Mouse (Mus musculus) ZHBTc4 (cell line): ENCODE measurements around the gene Teddm1b.
"Not testable (repeated sequence)": the region's sequence is repeated elsewhere in the genome, so short reads cannot be mapped to it uniquely, and the experiment has no call there.

Experiments used
- DNase-seq: peaks from one replicate; pipeline ENCODE4 v3.0.0-alpha.2; 2011; ENCODE audit warnings: low read depth, low spot score

The Teddm1b gene

DNA sequence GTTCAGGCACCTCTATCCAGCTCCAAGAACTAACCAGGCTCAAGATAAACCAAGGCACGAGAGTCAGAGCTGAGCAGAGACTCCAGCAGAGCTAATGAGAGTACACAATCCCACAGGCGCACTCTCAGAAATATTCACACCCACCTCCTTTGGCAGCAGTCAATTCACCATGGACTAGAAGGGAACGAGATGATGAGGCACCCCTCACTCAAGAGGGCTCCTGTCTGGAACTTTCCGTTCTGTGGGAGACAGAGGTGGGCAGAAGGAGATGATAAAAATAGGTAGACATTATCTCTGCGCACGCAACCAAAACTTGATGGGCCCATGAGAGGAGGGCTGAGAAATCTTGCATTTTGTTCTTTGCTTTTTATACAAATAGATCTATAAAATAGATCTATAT lies at the start of gene Teddm1b:
Gene Teddm1b, plus strand, starts transcription at position 301 of the 400 bp plus-strand sequence.
- DNase-seq = no peak

DNA sequence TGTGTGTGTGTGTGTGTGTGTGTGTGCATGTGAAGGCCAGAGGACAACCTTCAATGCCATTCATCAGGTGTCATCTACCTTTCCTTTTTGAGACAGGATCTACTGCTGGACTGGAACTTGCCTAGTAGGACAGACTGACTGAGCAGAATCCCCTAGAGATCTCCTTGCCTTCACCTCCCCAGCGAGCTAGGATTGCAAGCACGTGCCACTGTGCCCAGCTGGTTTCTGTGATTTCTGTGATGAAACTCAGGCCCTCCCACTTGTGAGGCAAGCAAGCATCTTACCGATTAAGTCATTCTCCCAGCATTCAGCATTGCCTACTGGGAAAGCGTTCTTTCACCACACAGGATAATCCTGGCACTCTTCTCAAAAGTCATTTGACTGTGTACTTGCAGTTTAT lies 43.4 kb upstream of the Teddm1b start:
- no peak for DNase-seq

DNA sequence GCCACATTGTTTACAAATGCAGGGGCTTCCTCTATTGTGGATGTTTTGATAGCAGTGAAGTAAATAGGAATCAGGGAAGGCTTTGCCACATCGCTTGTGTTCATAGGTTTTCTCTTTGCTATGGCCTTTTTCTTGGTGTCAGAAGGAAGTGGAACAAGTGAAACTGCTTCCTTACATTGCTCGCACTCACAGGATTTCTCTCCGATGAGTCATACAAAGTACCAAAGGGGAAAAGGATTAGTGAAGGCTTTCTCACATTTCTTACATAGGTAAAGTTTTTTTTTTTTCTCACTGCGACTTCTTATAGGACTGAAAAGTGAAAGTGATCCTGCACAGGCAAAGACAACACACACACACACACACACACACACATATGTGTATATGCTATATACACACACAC lies 38.1 kb upstream of the Teddm1b start:
- DNase-seq = no peak

DNA sequence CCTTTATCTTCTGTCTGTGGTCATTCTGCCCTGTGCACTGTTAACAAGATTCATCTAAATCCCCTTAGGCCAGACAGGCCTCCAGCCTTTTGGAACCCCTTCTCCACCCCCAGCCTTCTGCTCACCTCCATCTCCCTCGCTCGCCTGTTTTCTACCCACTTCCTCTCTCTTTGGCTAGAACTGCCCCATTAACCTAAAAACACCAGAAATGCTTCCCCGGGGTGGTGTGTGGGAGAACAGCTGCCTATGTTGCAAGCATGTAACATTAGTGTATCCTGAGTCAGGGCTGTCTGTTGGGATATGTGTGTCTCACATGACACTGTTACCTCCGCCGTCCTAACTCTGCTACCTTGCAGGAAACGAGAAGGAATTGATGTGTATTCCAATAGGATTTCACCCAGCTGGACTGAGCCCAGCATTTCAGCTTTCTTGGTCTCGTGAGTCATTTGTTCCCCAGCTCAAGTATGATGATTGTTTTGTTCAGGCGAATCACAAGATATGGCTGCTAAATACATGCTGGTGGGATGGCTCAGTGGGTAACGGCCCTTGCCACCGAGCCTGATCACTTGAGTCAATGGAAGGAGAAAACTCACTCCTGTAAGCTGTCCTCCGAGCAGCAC lies 31.9 kb upstream of the Teddm1b start:
- no peak for DNase-seq

DNA sequence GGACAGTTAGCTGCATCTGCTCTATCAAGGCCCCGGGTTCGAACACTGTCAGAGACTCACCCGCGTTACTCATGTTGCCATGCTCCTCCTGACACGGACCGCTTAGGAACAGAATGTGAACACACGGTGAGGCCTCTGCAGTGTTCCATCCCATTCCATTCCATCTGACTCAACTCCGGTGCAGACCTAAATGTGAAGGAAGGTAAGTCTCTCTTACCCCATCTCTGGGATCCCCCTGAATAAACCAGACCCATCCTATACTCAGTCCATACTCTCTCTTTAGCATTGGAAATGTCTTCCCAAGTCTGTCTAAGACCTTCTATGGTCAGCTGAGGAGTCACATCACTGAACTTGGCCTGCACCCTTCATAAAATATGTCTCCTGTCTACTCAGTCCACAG lies 30.1 kb upstream of the Teddm1b start, which contains the start of gene Rgsl1:
Gene Rgsl1, minus strand, starts transcription at position 101 of the 400 bp plus-strand sequence.
- DNase-seq = no peak

DNA sequence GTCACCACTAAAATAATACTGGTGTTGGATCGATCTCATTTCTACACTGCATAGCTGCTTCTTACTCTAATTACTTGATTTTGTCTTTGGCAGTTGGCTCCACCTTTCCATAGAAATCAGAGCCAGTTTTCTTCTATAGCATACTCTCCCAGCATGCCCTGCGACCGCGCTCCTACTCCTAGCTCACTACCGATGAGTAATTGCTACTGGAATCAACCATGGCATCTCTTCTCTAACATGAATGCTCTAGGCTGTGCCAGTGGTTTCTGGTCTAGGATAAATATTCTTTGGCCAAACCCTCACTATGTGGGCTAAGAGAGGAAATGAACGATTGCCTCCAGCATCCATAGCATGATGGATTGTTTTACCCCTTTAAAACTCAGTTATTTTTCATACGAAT lies 27.7 kb upstream of the Teddm1b start:
- DNase-seq = no peak

DNA sequence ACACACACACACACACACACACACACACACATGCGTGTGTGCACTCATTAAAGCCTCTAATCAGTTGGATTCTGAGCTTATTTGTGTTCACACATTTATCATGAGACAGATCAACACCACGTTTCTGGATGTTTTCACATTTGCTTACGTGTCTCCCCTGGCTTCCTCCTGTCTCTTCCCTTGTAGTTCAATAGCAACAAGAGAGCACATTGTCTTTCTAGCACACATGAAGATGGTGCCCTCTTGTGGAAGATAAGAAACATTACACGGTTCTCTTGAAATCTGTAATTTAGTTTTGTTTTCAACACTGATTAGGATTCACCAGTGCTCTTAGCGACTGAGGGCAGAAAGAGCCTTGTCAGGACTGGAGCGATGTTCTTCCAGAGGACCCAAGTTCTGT lies 27.3 kb upstream of the Teddm1b start:
- peak; percentile 41 for DNase-seq

DNA sequence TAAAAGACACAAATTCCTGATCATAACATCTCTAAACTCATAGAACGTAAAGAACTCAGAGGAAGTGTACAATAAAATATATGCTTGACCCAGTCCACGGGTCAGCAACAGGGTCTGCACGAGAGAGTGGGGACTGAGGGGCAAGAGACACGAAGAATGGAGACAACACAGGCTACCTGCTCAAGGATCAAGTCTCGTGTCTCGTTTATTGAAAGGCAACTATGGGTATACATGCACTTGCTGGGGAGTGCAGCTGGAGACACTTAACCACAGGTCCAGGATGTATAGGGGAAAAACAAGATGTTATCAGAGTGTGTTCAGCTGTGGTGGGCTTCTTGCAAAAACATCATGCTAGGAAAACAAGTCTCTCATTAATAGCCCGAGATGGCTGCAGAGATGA lies 21.4 kb upstream of the Teddm1b start:
- DNase-seq = not testable (repeated sequence)

DNA sequence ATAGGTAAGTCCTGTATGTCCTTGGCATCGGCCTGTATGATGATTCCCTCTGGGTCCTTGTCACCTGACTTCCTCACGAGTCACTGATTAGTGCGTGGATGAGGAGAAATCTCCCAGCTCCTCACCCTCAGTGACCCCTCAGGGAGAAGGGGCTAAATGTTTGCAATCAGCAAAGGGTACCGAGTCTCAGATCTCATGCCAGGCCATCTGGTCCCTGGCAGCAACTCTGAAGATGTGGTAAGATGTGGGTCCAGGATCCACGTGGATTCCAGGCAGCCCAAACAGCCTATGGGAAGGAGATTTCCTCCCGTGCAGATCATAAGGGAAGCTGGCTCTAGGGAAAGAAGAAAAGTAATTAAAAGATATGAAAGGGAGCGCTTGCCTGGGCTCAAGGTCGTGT lies 18.2 kb upstream of the Teddm1b start:
- no peak for DNase-seq

DNA sequence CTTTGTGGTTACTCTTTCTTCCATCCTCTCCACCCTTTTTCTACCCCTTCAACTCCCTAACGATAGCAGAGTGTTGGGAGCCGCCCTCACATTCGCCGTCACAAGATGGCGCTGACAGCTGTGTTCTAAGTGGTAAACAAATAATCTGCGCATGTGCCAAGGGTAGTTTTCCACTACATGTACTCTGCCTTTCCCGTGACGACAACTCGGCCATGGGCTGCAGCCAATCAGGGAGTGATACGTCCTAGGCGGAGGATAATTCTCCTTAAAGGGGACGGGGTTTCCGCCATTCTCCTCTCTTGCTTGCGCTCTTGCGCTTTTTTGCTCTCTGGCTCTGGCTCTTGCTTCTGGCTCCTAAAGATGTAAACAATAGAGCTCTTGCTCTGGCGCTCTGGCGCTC lies 6.2 kb downstream of the Teddm1b start:
- DNase-seq = not testable (repeated sequence)

DNA sequence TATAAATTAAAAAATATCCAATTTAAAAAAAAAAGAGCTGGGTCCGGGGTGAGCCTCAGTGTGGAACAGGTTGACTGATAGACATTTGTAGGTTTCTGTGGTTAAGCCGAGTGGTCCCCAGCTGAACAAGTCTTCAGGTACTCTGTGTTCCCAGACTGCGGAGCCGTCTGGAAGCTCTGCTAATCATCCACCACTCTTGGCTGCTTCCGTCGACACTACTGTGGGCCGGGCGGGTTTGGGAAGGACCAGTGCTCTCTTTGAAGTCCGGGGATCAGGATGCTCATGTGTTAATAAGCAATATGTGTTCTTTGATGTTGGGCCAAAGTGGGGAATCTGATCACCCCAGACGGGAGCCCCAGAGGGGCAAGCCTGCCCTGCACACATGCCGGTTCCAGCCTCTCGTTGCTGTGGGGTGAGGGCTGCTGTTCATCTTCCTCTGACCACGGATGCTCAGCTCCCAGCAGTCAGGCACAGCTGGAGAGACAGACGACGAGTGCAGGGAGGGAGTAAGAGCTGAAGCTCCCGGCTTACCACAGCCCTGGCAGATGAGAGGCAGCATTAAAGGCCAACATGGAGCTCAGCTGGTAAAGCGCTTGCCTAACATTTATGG lies 12.0 kb downstream of the Teddm1b start:
- peak; percentile 13 for DNase-seq

DNA sequence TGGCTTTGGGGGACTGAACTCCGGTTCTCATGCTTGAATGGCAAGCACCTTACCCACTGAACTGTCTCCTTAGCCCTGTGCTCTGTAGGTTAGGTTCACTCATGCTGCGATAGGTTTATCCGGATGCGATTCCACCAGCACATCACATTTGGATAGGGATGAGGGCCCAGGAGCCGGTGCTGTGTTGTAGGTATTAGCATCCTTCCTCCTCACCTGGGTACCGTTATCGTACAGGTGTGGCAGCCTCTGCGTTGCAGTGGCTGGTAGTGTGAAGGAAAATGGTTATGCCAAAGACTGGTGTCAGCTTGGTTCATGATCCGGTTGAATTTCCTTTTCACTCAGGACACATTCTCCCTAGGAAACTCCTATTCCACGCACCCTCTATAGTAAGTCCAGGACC lies 16.0 kb downstream of the Teddm1b start:
- DNase-seq = no peak

DNA sequence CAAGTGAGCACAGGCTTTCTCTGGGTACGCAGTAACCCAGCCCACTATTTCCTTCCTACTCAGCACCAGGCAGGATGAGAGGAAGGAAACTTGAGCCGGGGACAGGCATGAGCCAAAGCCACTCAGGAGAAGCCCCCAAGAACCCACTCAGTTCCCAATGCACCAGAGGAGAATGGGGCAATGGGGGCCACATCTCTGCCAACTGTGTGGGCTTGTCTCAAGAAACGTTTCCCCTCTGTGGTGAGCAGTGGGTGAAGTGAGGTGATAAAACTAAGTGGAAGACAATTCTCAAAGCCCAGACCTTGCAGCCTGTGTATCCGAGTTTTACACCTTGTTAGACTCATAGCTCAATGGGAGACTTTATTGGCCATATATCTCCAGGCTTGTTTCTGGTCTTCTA lies 17.3 kb downstream of the Teddm1b start, which contains the start of gene Teddm1a:
Gene Teddm1a, plus strand, starts transcription at position 301 of the 400 bp plus-strand sequence.
- DNase-seq = no peak

DNA sequence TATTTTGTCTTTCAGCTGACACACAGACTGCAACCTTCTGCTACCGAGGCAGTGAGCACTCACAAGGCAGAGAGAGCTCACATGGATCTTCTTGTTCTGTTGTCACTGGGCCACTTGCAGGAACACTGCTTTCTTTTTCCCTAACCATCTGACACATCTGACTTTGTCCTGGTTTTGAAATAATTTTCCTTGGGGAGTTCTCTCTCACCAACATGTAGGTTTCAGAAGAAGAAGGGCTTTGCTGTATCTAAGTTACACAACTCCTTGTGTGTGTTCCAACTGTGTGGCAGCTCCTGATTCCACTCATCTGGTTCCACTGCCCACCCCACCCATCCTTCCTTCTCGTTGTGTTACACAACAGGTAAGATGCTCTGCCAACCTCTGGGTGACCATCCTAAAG lies 19.6 kb downstream of the Teddm1b start:
- no peak for DNase-seq

DNA sequence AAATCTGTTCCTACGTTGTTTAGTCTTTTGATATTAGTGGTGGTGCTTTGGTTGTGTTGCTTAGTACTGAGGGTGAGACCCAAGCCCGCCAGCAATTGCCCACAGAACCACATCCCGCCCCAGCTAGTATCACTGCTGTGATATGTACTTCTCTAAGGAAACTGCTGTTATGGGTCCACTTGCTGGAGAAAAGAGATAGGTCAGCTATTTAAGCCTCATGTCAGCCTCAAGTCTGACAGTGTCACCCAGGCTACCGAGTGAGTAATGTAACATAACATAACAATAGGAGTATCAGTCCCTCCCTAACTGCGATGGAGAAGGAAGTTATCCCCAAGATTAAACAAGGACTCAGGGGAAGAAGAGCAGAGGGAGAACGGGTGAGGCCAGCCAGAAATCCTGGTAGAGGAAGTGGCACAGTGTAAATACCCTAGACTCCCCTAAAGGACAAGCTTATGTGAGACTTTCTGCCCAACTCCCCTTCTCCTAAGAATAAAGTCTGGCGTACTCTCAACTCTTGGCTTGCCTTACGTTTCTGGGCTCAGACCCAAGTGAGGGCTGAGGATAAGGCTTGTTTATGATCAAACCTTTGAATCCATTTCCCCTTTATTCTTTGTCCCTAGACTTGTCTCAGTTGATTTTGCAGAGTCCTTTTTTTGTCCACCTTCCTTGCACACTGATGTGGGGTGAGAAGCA lies 20.2 kb downstream of the Teddm1b start:
- DNase-seq = no peak

DNA sequence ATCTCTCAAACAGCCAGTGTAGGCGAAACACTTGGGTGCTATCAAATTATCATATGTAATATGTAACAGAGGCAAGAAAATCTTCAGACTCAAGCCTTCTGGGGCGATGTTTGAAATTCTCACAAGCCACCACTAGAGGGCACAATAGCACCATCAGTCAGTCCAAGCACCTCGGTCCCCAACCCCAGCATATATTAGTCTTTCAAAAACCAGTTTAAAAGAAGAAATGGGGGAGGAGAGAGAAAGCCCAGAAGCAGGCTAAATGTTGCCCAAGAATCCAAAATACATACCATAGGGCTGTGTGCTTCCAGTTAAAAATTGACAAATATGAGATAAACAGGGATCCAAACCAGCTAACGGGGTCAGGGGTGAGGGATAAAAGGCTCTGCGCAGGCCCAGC lies 20.8 kb downstream of the Teddm1b start:
- peak; percentile 66 for DNase-seq

DNA sequence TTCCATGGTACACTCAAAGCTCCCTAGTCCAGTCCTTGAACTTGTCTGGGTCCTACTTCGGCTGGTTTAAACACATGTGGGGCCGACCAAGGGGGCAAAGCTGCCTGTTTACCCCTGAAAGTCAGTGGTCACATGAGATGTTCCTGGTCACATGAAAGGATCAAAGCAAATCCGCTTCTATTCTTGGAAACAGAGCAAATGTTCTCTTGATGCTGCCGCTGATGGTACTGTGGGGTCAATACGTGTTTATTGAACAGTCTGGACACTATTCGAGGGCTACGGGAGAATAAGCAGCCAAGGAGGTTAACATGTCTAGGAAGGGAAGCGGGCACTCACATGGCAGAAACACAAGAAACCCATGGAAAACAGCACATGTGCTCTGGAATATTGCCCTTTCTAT lies 23.1 kb downstream of the Teddm1b start:
- DNase-seq = no peak

DNA sequence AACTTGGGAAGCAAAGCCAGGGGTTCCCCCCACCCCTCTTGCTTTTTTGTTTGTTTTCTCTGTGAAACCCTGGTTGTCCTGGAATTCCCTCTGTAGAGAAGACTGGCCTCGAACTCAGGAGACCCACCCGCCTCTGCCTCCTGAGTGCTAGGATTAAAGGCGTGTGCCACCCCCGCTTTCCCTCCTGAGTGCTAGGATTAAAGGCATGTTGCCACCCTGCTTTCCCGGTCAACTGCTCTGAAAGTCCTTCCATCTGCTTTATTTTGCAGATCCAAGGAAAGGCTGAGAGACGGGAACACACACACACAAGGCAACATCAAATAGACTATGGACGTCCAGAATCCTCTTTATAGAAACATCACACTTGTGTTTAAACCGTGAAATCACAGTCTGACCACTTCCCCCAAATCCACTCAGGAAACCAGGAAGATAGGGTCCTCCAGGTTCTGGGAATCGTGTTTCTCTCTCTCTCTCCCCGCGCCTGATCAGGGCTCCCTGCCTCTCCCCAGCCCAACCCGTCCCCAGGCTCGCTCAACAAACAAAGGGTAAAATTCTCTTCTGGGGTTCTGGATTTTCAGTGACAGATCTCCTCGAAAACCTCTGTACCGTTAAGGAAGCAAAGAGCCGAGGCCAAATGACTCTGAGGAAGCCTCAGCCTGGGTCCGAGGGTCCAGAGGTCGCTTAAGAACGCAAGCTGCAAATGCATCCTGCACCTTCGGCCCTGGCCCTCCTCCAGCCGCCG lies 25.0 kb downstream of the Teddm1b start:
- no peak for DNase-seq

DNA sequence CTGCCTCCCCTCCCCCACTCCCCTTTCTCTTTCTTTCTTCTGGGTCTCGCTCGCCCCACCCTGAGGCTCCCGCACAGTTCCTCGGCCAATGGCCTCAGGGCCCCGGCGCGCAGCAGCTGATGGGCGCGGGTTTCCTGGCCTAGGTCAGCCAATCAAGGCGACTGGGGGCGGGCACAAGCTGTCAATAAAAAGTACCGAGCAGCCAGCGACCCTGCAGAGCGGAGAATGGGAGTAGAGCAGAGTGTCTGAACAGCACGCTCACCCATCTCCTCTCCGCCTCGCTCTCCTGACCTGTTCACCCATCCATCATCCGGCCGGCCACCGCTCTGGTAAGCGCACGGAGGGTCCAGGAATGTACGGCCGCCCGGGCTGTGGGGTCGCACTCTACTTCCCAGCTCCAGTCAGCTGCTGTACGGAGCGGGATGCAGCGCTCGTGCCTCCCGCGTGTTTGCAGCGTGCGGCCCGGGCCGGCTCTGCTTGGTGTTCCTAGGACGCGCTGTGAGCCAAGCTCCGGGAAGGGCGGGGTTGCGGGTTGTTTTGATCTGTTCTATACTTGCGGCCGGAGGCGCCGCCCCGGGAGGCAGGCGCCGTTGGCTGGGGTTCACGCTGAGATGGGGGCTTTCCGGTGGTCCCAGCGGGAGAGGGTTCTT lies 25.7 kb downstream of the Teddm1b start, which contains the start of the genes Glul and Teddm2:
Gene Glul, plus strand, starts transcription at position 214 of the 650 bp plus-strand sequence.
Gene Teddm2, minus strand, starts transcription at position 498 of the 650 bp plus-strand sequence.
- peak; percentile 99 for DNase-seq

DNA sequence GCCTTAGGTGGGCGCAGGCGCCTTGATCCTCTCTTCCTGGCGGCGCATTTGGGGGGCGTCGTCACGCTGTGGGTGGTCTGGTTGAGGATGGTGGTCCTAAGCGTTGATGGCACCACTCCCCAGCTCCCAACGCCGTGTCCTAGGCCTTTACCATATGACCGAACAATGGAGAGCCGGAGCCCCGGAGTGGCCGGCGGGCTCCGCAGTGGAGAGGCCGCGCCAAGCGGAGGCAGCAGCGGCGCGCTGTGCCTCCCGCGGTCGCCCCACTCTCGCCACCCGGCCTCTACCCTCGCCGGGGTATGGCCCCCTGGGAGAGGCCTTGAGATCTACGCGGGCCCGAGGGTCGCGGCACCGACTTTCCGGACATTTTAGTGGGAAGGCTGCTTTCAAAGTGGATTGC lies 26.2 kb downstream of the Teddm1b start:
- no peak for DNase-seq
